Mouse (Mus musculus): ENCODE measurements around the gene Hus1.

- no peak for TF ChIP-seq CTCF (IDR thresholded peaks at IDR 0.05; ENCODE audit: control insufficient read depth, insufficient read depth, low read length)
- no peak for TF ChIP-seq POLR2A (IDR thresholded peaks at IDR 0.05; ENCODE audit: borderline replicate concordance, control insufficient read depth, low read depth, low read length)
Measured at GRCm38 (mm10) chr11:8972093-8972492, 38.9 kb downstream of the Hus1 start.
